ENCODE assay signal across 8 mouse cellular contexts in the genomic region with DNA sequence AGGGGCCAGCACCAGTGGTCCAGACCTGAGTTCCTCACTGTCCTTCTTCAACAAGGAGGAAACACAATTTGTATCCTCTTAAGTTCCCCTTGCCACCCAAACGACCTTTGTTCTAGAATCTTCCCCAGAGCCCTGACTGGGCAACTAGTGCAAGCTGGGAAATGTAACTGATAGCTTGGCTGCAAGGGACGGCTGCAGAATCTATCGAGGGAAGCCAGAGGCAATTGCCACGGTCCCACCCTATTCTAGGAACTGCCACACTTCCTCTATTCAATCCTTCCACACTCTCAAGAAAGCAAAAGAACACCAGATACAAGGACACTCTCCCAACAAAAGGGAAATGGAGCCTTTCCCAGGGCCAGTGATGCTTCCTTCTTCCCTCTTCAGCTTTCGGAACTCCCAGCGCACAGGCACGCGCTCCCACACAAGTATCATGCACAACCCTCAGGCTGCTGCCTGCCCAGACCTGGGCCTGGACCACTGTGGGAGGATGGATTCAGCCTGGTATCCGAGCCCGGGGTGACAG.
DNase-seq lines count a peak whose midpoint lies in the region; ATAC-seq and TF ChIP-seq lines count a peak whose summit lies in the region.

No protein-coding gene starts in this region.

- H3K9me3 ChIP-seq in heart, embryonic 10.5 days, result no peaks in the 10 kb centered on the region
- H3K9me3 ChIP-seq in lung, postnatal 0 days (ENCODE audit: low read length), result no peaks in the 10 kb centered on the region
- no peaks in the 10 kb centered on the region for H3K9me3 ChIP-seq in stomach, embryonic 16.5 days (replicated peaks; ENCODE audit: control insufficient read depth, low read length)

- no peak; the same call in 1 of the 2 replicates for TF ChIP-seq EP300 in lung, postnatal 0 days (IDR thresholded peaks at IDR 0.05)

- WGBS in heart, embryonic 10.5 days, result 51% methylated on average over 10 of the region's 10 CpGs
- WGBS in kidney, adult 2 months, result 35% methylated on average over 10 of the region's 10 CpGs
- 33% methylated on average over 10 of the region's 10 CpGs for WGBS in lung, postnatal 0 days
- 49% methylated on average over 10 of the region's 10 CpGs for WGBS in stomach, embryonic 16.5 days

- no peaks in the 10 kb centered on the region for H3K27me3 ChIP-seq in heart, embryonic 10.5 days (ENCODE audit: insufficient read depth, poor library complexity, severe bottlenecking)
- H3K27me3 ChIP-seq in kidney, adult 2 months (replicated peaks; ENCODE audit: control insufficient read depth, insufficient read depth, low read length), result no peaks in the 10 kb centered on the region
- no peaks in the 10 kb centered on the region for H3K27me3 ChIP-seq in lung, postnatal 0 days (replicated peaks; ENCODE audit: insufficient read depth, low read length)
- no peaks in the 10 kb centered on the region for H3K27me3 ChIP-seq in stomach, embryonic 16.5 days (ENCODE audit: control insufficient read depth, insufficient read depth, low read length)

- H3K27ac ChIP-seq in heart, embryonic 10.5 days, result peak overlapping the region; percentile 84
- H3K27ac ChIP-seq in kidney, adult 2 months (ENCODE audit: insufficient read depth, low read depth, low read length), result peak overlapping the region; percentile 86
- peak overlapping the region; percentile 85 for H3K27ac ChIP-seq in lung, postnatal 0 days (ENCODE audit: low read length)
- H3K27ac ChIP-seq in stomach, embryonic 16.5 days (ENCODE audit: low read length), result peak overlapping the region; percentile 86

- peaks cover 5% of the 10 kb centered on the region; the same call in 1 of the 2 replicates for H3K36me3 ChIP-seq in heart, embryonic 10.5 days
- no peaks in the 10 kb centered on the region for H3K36me3 ChIP-seq in kidney, adult 2 months (ENCODE audit: control insufficient read depth, insufficient read depth, low read length)
- H3K36me3 ChIP-seq in lung, postnatal 0 days (ENCODE audit: insufficient read depth, low read length), result no peaks in the 10 kb centered on the region
- no peaks in the 10 kb centered on the region for H3K36me3 ChIP-seq in stomach, embryonic 16.5 days (ENCODE audit: control insufficient read depth, insufficient read depth, low read length)

- H3K4me2 ChIP-seq in lung, postnatal 0 days (replicated peaks; ENCODE audit: low read depth, low read length), result 0 out of 2 replicates have a peak overlapping the region, but pooled peaks have one; percentile 22
- peak overlapping the region; percentile 46 for H3K4me2 ChIP-seq in stomach, embryonic 16.5 days (ENCODE audit: low read depth, low read length)

- no peak for TF ChIP-seq CTCF in kidney, adult 2 months (conservative IDR thresholded peaks at IDR 0.05; ENCODE audit: insufficient read depth, insufficient read length, low read depth, low read length)
- no peak for TF ChIP-seq CTCF in lung, postnatal 0 days (IDR thresholded peaks at IDR 0.05)

- no peak overlapping the region for H3K9ac ChIP-seq in lung, postnatal 0 days (replicated peaks; ENCODE audit: low read depth)
- peak overlapping the region; percentile 41 for H3K9ac ChIP-seq in stomach, embryonic 16.5 days (ENCODE audit: low read length)

- no peak overlapping the region for H3K4me3 ChIP-seq in heart, embryonic 10.5 days
- no peak overlapping the region for H3K4me3 ChIP-seq in kidney, adult 2 months (ENCODE audit: insufficient read depth, low read depth, low read length)
- no peak overlapping the region for H3K4me3 ChIP-seq in lung, postnatal 0 days (ENCODE audit: low read depth, low read length)
- no peak overlapping the region for H3K4me3 ChIP-seq in stomach, embryonic 16.5 days (replicated peaks; ENCODE audit: low read length)

- DNase-seq in cerebellum, postnatal 25 days, result peak; percentile 27 to 34
- DNase-seq in cerebellum, adult 11-12 months, result no peak
- no peak for DNase-seq in heart, embryonic 10.5 days (ENCODE audit: low spot score)
- peak; percentile 78 for DNase-seq in kidney, adult 2 months
- DNase-seq in lung, postnatal 0 days (ENCODE audit: low spot score), result peak; percentile 77

- peaks cover 65% of the 10 kb centered on the region for H3K4me1 ChIP-seq in heart, embryonic 10.5 days
- H3K4me1 ChIP-seq in kidney, adult 2 months (ENCODE audit: control insufficient read depth, insufficient read depth, low read length), result peaks cover 12% of the 10 kb centered on the region
- peaks cover 25% of the 10 kb centered on the region; the same call in 1 of the 2 replicates for H3K4me1 ChIP-seq in lung, postnatal 0 days (ENCODE audit: insufficient read depth, low read depth, low read length)
- H3K4me1 ChIP-seq in stomach, embryonic 16.5 days (ENCODE audit: control insufficient read depth, insufficient read depth, low read length), result peaks cover 24% of the 10 kb centered on the region

- TF ChIP-seq POLR2A in kidney, adult 2 months (IDR thresholded peaks at IDR 0.05; ENCODE audit: low read depth, low read length), result no peak

- ATAC-seq in common myeloid progenitor, adult 5-6 weeks (replicated peaks; ENCODE audit: low read depth, poor library complexity, severe bottlenecking), result peak; percentile 40
- ATAC-seq in lung, postnatal 0 days, result peak; percentile 52
- ATAC-seq in stomach, embryonic 16.5 days (ENCODE audit: insufficient read depth, low FRiP score), result no peak
- ATAC-seq in megakaryocyte-erythroid progenitor cell, adult 5-6 weeks (replicated peaks; ENCODE audit: low FRiP score, low TSS enrichment, poor library complexity, severe bottlenecking), result no peak

Comparison
In these comparisons a context has a peak if more than half of its experiments do, and no peak if none do; other contexts are left out.
1. DNase-seq: peak in cerebellum, postnatal 25 days (2 of 2), kidney, adult 2 months (single experiment) and lung, postnatal 0 days (single experiment); none in cerebellum, adult 11-12 months (single experiment) and heart, embryonic 10.5 days (single experiment).
2. ATAC-seq: peak in common myeloid progenitor, adult 5-6 weeks (single experiment) and lung, postnatal 0 days (single experiment); none in stomach, embryonic 16.5 days (single experiment) and megakaryocyte-erythroid progenitor cell, adult 5-6 weeks (single experiment).
3. Peak in every context shown above with its lines, with median percentiles within 50 percentile points of each other: H3K27ac ChIP-seq.